Mouse (Mus musculus) spleen, adult 2 months (tissue): Measurements from ENCODE around the gene Cerk.

Experiments used
- CTCF ChIP-seq: fragments of 200-500 bp; IDR thresholded peaks from 2 replicates; pipeline ENCODE4 v1.5.1; 2011; ENCODE audit warnings: mild to moderate bottlenecking, inconsistent platforms; ENCODE audit not compliant: insufficient read depth, insufficient read length, insufficient replicate concordance; ENCODE audit errors: extremely low read depth
- POLR2A ChIP-seq: fragments of 200-500 bp; IDR thresholded peaks from 2 replicates; pipeline ENCODE4 v1.6.1; 2011; ENCODE audit warnings: low read depth, low read length, inconsistent platforms

GRCm38 (mm10) chr15:86095722-86096603 is 90.0 kb downstream of the Cerk start:
- TF ChIP-seq CTCF (no peak), POLR2A (no peak)
